Mouse (Mus musculus) lung, adult 2 months (tissue): ENCODE measurements at regions not wholly inside any gene's neighbourhood (a gene's known extent, or its start where the extent isn't known, plus 50 kb on each side); places are given as distances from the start of the nearest gene placed in this dataset.

Source experiments
- CTCF ChIP-seq: fragments of 200-500 bp; IDR thresholded peaks from 2 replicates; pipeline ENCODE4 v1.5.1; 2011; ENCODE audit warnings: mild to moderate bottlenecking, low read length, control low read depth; ENCODE audit not compliant: insufficient read depth
- POLR2A ChIP-seq: fragments of 200-500 bp; IDR thresholded peaks from 2 replicates; pipeline ENCODE4 v1.6.1; 2011; ENCODE audit warnings: low read depth, mild to moderate bottlenecking, control low read depth, low read length, borderline replicate concordance; ENCODE audit errors: extremely low read depth

- no peak for TF ChIP-seq CTCF
- no peak for TF ChIP-seq POLR2A
These were observed 70.0 kb upstream of the Spaca7 start for GRCm38 (mm10) chr8:12502856-12503255.
